Mouse (Mus musculus) MEL (cell line): ENCODE measurements at regions not wholly inside any gene's neighbourhood (a gene's known extent, or its start where the extent isn't known, plus 50 kb on each side); places are given as distances from the start of the nearest gene placed in this dataset.
A peak's percentile ranks its signal among the peaks of the same experiment; 100 is the strongest.

Experiments used
- DNase-seq: peaks from one replicate; pipeline ENCODE4 v3.0.0; 2011; ENCODE audit warnings: low read depth, low spot score
- H3K27ac ChIP-seq: 2 replicates; pipeline ENCODE4 v1.5.1; 2012; ENCODE audit warnings: low read depth, mild to moderate bottlenecking, control low read depth, low read length, moderate library complexity; ENCODE audit not compliant: control insufficient read depth
- H3K27me3 ChIP-seq, 2 experiments: fragments of 150-350 bp in 1 of 2; sonication (generic) in 1 of 2; 2 replicates each; pipeline ENCODE4 v1.6.1; 2012; ENCODE audit warnings: low read length in 2 of 2, mild to moderate bottlenecking in 2 of 2, improper control_type of control experiment in 1 of 2, moderate library complexity in 1 of 2; ENCODE audit not compliant: insufficient read depth in 2 of 2, control insufficient read depth in 1 of 2
- H3K36me3 ChIP-seq, 2 experiments: 2 replicates each; pipeline ENCODE4 v1.6.1; 2012 to 2014; ENCODE audit warnings: low read length in 2 of 2, improper control_type of control experiment in 1 of 2, inconsistent platforms in 1 of 2, mild to moderate bottlenecking in 1 of 2; ENCODE audit not compliant: insufficient read depth in 2 of 2, control insufficient read depth in 1 of 2
- H3K4me1 ChIP-seq, 2 experiments: fragments of 150-350 bp in 1 of 2; sonication (generic) in 1 of 2; 2 replicates each; pipeline ENCODE4 v1.6.1; 2012; ENCODE audit warnings: low read length in 2 of 2, improper control_type of control experiment in 1 of 2, mild to moderate bottlenecking in 1 of 2; ENCODE audit not compliant: insufficient read depth in 2 of 2, control insufficient read depth in 1 of 2
- H3K4me3 ChIP-seq, 2 experiments: fragments of 150-350 bp in 1 of 2; sonication (generic) in 1 of 2; 2 replicates each; pipeline ENCODE4 v1.5.1; 2012; ENCODE audit warnings: low read depth in 2 of 2, low read length in 2 of 2, mild to moderate bottlenecking in 2 of 2, moderate library complexity in 2 of 2, control low read depth in 1 of 2, improper control_type of control experiment in 1 of 2; ENCODE audit not compliant: control insufficient read depth in 1 of 2, insufficient read depth in 1 of 2
- H3K79me2 ChIP-seq: 2 replicates; pipeline ENCODE4 v1.6.1; 2012; ENCODE audit warnings: mild to moderate bottlenecking, low read length, moderate library complexity; ENCODE audit not compliant: control insufficient read depth, poor library complexity, insufficient read depth
- H3K9ac ChIP-seq: 2 replicates; pipeline ENCODE4 v1.6.1; 2012; ENCODE audit warnings: low read depth, mild to moderate bottlenecking, control low read depth, low read length, moderate library complexity; ENCODE audit not compliant: control insufficient read depth, poor library complexity, severe bottlenecking
- H3K9me3 ChIP-seq: fragments of 150-350 bp; sonication (generic); replicated peaks from 2 replicates; pipeline ENCODE4 v1.6.1; 2012; ENCODE audit warnings: mild to moderate bottlenecking, low read length, improper control_type of control experiment, moderate library complexity; ENCODE audit not compliant: insufficient read depth
- CHD2 ChIP-seq: IDR thresholded peaks from 2 replicates; pipeline ENCODE4 v1.6.1; 2011; ENCODE audit warnings: low read length, improper control_type of control experiment
- CTCF ChIP-seq, 3 experiments: IDR thresholded peaks in 2 of 3; conservative IDR thresholded peaks in 1 of 3; 2 replicates each; pipeline ENCODE4 v1.5.1; 2011 to 2012; ENCODE audit warnings: low read length in 3 of 3, low read depth in 2 of 3, mild to moderate bottlenecking in 2 of 3, improper control_type of control experiment in 1 of 3, inconsistent platforms in 1 of 3, mixed read lengths in 1 of 3, moderate library complexity in 1 of 3; ENCODE audit not compliant: control insufficient read depth in 1 of 3, insufficient read depth in 1 of 3, poor library complexity in 1 of 3, severe bottlenecking in 1 of 3
- E2F4 ChIP-seq: IDR thresholded peaks from 2 replicates; pipeline ENCODE4 v1.6.1; 2011; ENCODE audit warnings: low read depth, low read length, improper control_type of control experiment, borderline replicate concordance
- ELF1 ChIP-seq: IDR thresholded peaks from 2 replicates; pipeline ENCODE4 v1.6.1; 2014; ENCODE audit warnings: low read depth, mild to moderate bottlenecking, inconsistent platforms, low read length, improper control_type of control experiment, moderate library complexity
- EP300 ChIP-seq, 2 experiments: IDR thresholded peaks; 2 replicates each; pipeline ENCODE4 v1.6.1; 2011; ENCODE audit warnings: improper control_type of control experiment in 2 of 2, low read length in 2 of 2, low read depth in 1 of 2, mild to moderate bottlenecking in 1 of 2
- ETS1 ChIP-seq: IDR thresholded peaks from 2 replicates; pipeline ENCODE4 v1.6.1; 2012; ENCODE audit warnings: low read depth, mild to moderate bottlenecking, inconsistent platforms, low read length, improper control_type of control experiment, moderate library complexity
- GATA1 ChIP-seq: IDR thresholded peaks from 2 replicates; pipeline ENCODE4 v1.6.1; 2011; ENCODE audit warnings: low read depth, low read length, improper control_type of control experiment
- HCFC1 ChIP-seq: IDR thresholded peaks from 2 replicates; pipeline ENCODE4 v1.6.1; 2012; ENCODE audit warnings: low read depth, mild to moderate bottlenecking, inconsistent platforms, low read length, improper control_type of control experiment, moderate library complexity
- JUND ChIP-seq: IDR thresholded peaks from 2 replicates; pipeline ENCODE4 v1.6.1; 2011; ENCODE audit warnings: low read depth, mild to moderate bottlenecking, improper control_type of control experiment, low read length
- KAT2A ChIP-seq: conservative IDR thresholded peaks from 2 replicates; pipeline ENCODE4 v1.6.1; 2012; ENCODE audit warnings: low read depth, low read length, improper control_type of control experiment, inconsistent platforms
- MAZ ChIP-seq: IDR thresholded peaks from 2 replicates; pipeline ENCODE4 v1.6.1; 2012; ENCODE audit warnings: low read depth, mild to moderate bottlenecking, inconsistent platforms, low read length, improper control_type of control experiment
- MEF2A ChIP-seq: IDR thresholded peaks from 2 replicates; pipeline ENCODE4 v1.6.1; 2014; ENCODE audit warnings: low read depth, mild to moderate bottlenecking, inconsistent platforms, low read length, improper control_type of control experiment; ENCODE audit not compliant: poor library complexity, insufficient replicate concordance, severe bottlenecking; ENCODE audit errors: extremely low read depth
- POLR2A ChIP-seq, 2 experiments: IDR thresholded peaks; 2 replicates each; pipeline ENCODE4 v1.6.1; 2011 to 2012; ENCODE audit warnings: low read length in 2 of 2, mild to moderate bottlenecking in 2 of 2, control low read depth in 1 of 2, improper control_type of control experiment in 1 of 2, low read depth in 1 of 2, moderate library complexity in 1 of 2; ENCODE audit not compliant: control insufficient read depth in 1 of 2, insufficient read depth in 1 of 2, poor library complexity in 1 of 2
- POLR2AphosphoS2 ChIP-seq: IDR thresholded peaks from 2 replicates; pipeline ENCODE4 v1.6.1; 2011; ENCODE audit warnings: low read length, improper control_type of control experiment
- POLR2AphosphoS5 ChIP-seq: IDR thresholded peaks from 2 replicates; pipeline ENCODE4 v1.6.1; 2012; ENCODE audit warnings: low read depth, borderline replicate concordance, mild to moderate bottlenecking, inconsistent platforms, low read length, moderate library complexity, mixed read lengths
- RCOR1 ChIP-seq: IDR thresholded peaks from 2 replicates; pipeline ENCODE4 v1.6.1; 2012; ENCODE audit warnings: low read depth, mild to moderate bottlenecking, inconsistent platforms, low read length, improper control_type of control experiment
- SMC3 ChIP-seq: IDR thresholded peaks from 2 replicates; pipeline ENCODE4 v1.6.1; 2011; ENCODE audit warnings: low read depth, low read length, improper control_type of control experiment
- TAL1 ChIP-seq: IDR thresholded peaks from 2 replicates; pipeline ENCODE4 v1.6.1; 2012; ENCODE audit warnings: mild to moderate bottlenecking, inconsistent platforms, low read length, moderate library complexity, mixed read lengths
- TBP ChIP-seq: IDR thresholded peaks from 2 replicates; pipeline ENCODE4 v1.8.0; 2011; ENCODE audit warnings: low read depth, low read length, improper control_type of control experiment
- TCF12 ChIP-seq: IDR thresholded peaks from 2 replicates; pipeline ENCODE4 v1.6.1; 2014; ENCODE audit warnings: low read depth, mild to moderate bottlenecking, inconsistent platforms, low read length, improper control_type of control experiment, moderate library complexity
- UBTF ChIP-seq: IDR thresholded peaks from 2 replicates; pipeline ENCODE4 v1.6.1; 2012; ENCODE audit warnings: low read depth, mild to moderate bottlenecking, inconsistent platforms, low read length, improper control_type of control experiment, moderate library complexity, borderline replicate concordance; ENCODE audit not compliant: insufficient read depth
- USF1 ChIP-seq: IDR thresholded peaks from 2 replicates; pipeline ENCODE4 v1.6.1; 2014; ENCODE audit warnings: low read depth, mild to moderate bottlenecking, inconsistent platforms, low read length, improper control_type of control experiment, moderate library complexity
- USF2 ChIP-seq, 2 experiments: IDR thresholded peaks; 2 replicates each; pipeline ENCODE4 v1.6.1; 2011 to 2012; ENCODE audit warnings: improper control_type of control experiment in 2 of 2, low read length in 2 of 2, borderline replicate concordance in 1 of 2, inconsistent platforms in 1 of 2, low read depth in 1 of 2, mild to moderate bottlenecking in 1 of 2; ENCODE audit not compliant: insufficient read depth in 1 of 2
- ZKSCAN1 ChIP-seq: IDR thresholded peaks from 2 replicates; pipeline ENCODE4 v1.6.1; 2012; ENCODE audit warnings: low read depth, mild to moderate bottlenecking, inconsistent platforms, low read length, improper control_type of control experiment, moderate library complexity
- ZNF384 ChIP-seq: IDR thresholded peaks from 2 replicates; pipeline ENCODE4 v1.6.1; 2012; ENCODE audit warnings: low read depth, mild to moderate bottlenecking, inconsistent platforms, low read length, improper control_type of control experiment

- H3K9me3 ChIP-seq: no peaks in the 10 kb centered on the region
- no peak overlapping the region for H3K4me3 ChIP-seq
- H3K79me2 ChIP-seq: no peaks in the 10 kb centered on the region
- H3K9ac ChIP-seq: no peak overlapping the region
- TF ChIP-seq MAZ (no peak), POLR2AphosphoS5 (no peak), JUND (no peak), TAL1 (no peak), GATA1 (peak; percentile 88), ZNF384 (no peak), UBTF (no peak), ZKSCAN1 (no peak), ETS1 (peak; percentile 43; the same call in 1 of the 2 replicates), EP300 (IDR thresholded peaks at IDR 0.05; ENCODE audit: low read depth in 1 of 2, low read length in 2 of 2) (peak; percentile 76 to 88), KAT2A (0 out of 2 replicates have a peak, but pooled peaks have one; percentile 15), TCF12 (peak; percentile 77), SMC3 (0 out of 2 replicates have a peak, but pooled peaks have one; percentile 7), RCOR1 (peak; percentile 73)
- no peak overlapping the region for H3K27ac ChIP-seq
- H3K27me3 ChIP-seq: no peaks in the 10 kb centered on the region
- DNase-seq: peak; percentile 42
- peaks cover 0 to 9% of the 10 kb centered on the region in 2 experiments; a peak in 2 of 4 replicates for H3K36me3 ChIP-seq
- peaks cover 2 to 5% of the 10 kb centered on the region in 2 experiments; a peak in 2 of 4 replicates for H3K4me1 ChIP-seq
Observed at GRCm38 (mm10) chr17:61337094-61337493, 1544.0 kb downstream of the Efna5 start.

GRCm38 (mm10) chr17:61325401-61325800, 1555.7 kb downstream of the Efna5 start:
- H3K36me3 ChIP-seq: no peaks in the 10 kb centered on the region
- H3K4me3 ChIP-seq: no peak overlapping the region
- H3K9me3 ChIP-seq: no peaks in the 10 kb centered on the region
- no peak for DNase-seq
- H3K27ac ChIP-seq: no peak overlapping the region
- H3K27me3 ChIP-seq: no peaks in the 10 kb centered on the region
- H3K4me1 ChIP-seq: no peaks in the 10 kb centered on the region
- no peak overlapping the region for H3K9ac ChIP-seq
- no peak for TF ChIP-seq CTCF (IDR thresholded peaks at IDR 0.05 in 2 of 3, conservative IDR thresholded peaks at IDR 0.05 in 1 of 3; ENCODE audit: control insufficient read depth in 1 of 3, insufficient read depth in 1 of 3, low read depth in 2 of 3, low read length in 3 of 3, poor library complexity in 1 of 3, severe bottlenecking in 1 of 3)
- TF ChIP-seq HCFC1: no peak
- TF ChIP-seq MAZ: no peak
- no peak for TF ChIP-seq KAT2A
- no peak for TF ChIP-seq POLR2A (IDR thresholded peaks at IDR 0.05; ENCODE audit: control insufficient read depth in 1 of 2, insufficient read depth in 1 of 2, low read depth in 1 of 2, low read length in 2 of 2, poor library complexity in 1 of 2)
- no peak for TF ChIP-seq ELF1
- no peak for TF ChIP-seq USF1
- no peak for TF ChIP-seq TBP
- no peak for TF ChIP-seq ETS1
- TF ChIP-seq POLR2AphosphoS2: no peak
- no peak for TF ChIP-seq MEF2A
- no peak for TF ChIP-seq CHD2
- TF ChIP-seq E2F4: no peak
- TF ChIP-seq USF2 (IDR thresholded peaks at IDR 0.05; ENCODE audit: borderline replicate concordance in 1 of 2, insufficient read depth in 1 of 2, low read depth in 1 of 2, low read length in 2 of 2): no peak
- H3K79me2 ChIP-seq: no peaks in the 10 kb centered on the region
